Mouse (Mus musculus) gastrocnemius, adult 2 months (tissue): ENCODE data around the gene Ndufa11. TPM values are rescaled to one million over a fixed set of nuclear protein-coding genes. Genes with fewer than 3 reads are reported as not detected.

Source experiments
- DNase-seq: peaks from one replicate; pipeline ENCODE4 v3.0.0; 2022
- H3K27ac ChIP-seq: fragments of 200-600 bp; 2 replicates; pipeline ENCODE4 v1.8.1; 2022; ENCODE audit warnings: mild to moderate bottlenecking
- H3K4me3 ChIP-seq: fragments of 200-600 bp; 2 replicates; pipeline ENCODE4 v1.8.1; 2022; ENCODE audit warnings: mild to moderate bottlenecking, moderate library complexity
- CTCF ChIP-seq: fragments of 200-600 bp; IDR thresholded peaks from 2 replicates; pipeline ENCODE4 v1.8.1; 2022; ENCODE audit warnings: antibody characterized with exemption, mild to moderate bottlenecking, moderate library complexity
- intact Hi-C: fragments of 180-260 bp; cut with DNase I; formaldehyde crosslinking; loops from one replicate; pipeline ENCODE4 v1.15.1; 2025
- total RNA-seq, 2 experiments: library from RNA; stranded (reverse); gene quantifications; 2 replicates each; pipeline ENCODE4 v1.2.3; 2021

Ndufa11 gene
- total RNA-seq, 2 experiments from 2014 or later, result 390 to 523 TPM

DNA sequence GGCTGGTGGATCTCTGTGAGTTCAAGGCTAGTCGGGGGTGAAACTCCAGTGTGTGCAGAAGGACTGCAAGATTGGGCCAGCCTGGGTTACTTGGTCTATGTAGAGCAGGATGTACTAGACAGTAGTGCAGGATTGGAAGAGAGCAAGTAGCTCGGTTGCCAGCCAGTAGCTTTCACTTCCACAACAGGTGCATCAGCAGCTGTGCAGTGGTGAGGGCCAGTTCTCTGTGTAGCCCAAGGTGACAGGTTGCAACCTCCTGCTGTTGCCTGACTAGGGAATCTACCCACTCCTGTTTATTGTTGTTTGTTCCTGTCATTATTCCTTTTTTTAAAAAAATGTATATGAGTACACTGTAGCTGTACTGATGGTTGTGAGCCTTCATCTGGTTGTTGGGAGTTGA is 28.9 kb upstream of the Ndufa11 start:
- intact Hi-C loops, result no loop called here
- no peak for DNase-seq
- no peak for TF ChIP-seq CTCF
- Histone ChIP-seq H3K4me3 (no peak overlapping the region), H3K27ac (no peak overlapping the region)

DNA sequence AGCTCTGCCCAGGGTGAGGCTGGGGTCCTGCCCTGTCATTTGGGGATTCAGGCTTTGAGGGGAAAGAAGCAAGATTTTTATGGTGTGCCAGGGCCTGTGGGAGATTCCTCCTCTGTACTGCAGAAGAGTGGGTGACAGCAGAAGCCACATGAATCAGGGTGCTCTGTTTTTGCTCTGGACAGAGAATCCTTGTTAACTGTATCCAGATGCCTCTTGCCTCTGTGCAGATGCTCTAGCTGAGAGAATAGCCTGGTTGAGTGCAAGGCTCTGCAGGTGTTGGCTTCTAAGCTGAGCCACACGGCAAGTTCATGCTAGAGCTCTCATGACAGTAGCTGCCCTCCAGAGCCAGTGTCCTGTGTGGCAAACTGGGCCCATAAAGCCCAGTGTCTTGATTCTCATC is 24.2 kb upstream of the Ndufa11 start:
- peak overlapping the region; percentile 75 for H3K27ac ChIP-seq
- intact Hi-C loops, result no loop called here
- no peak for TF ChIP-seq CTCF
- DNase-seq, result no peak
- no peak overlapping the region for H3K4me3 ChIP-seq

DNA sequence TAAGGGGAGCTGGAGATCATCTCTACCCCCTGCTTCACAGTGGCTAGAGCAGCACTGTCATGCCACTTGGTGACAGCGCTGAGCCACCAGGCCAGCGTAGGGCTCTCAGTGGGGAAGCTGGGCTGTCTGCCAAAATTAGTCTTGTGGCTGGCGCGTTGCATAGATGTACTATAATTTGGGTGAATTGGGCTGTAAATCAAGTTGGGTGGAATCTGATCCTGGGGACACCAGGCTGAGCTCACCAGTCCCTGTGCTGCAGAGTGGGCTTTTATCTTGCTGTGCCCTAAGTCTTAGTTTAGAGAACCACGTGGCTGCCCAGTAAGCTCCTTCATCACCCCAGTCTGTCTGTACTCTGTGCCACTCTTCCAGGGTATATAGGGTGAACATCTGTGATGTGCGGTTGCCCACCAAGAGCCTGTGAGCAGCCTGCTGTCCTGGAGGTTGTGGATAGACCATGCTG is 23.7 kb upstream of the Ndufa11 start:
- TF ChIP-seq CTCF, result peak; percentile 47
- no peak overlapping the region for H3K4me3 ChIP-seq
- peak; percentile 83 for DNase-seq
- H3K27ac ChIP-seq, result peak overlapping the region; percentile 75
- intact Hi-C loops, result no loop called here

DNA sequence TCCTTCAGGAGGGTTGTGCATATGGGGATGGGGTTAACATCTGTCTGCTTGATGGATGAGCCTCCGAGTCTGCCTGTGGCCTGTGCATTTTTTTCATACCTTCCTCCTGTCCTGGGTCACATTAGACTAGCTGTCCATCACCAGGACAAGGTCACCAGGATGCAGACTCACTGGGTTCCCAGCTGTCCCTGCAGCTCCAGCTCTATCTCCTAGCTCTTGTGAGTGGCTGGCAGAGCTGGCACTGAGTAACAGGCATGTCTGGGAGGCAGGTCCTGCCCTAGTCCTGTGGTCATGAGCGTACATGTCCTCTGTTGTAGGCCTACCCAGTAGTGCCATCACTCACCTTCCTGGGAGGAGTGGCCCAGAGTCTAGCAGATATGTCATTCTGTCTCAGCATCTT is 17.1 kb upstream of the Ndufa11 start:
- no peak for DNase-seq
- H3K4me3 ChIP-seq, result no peak overlapping the region
- TF ChIP-seq CTCF, result no peak
- intact Hi-C loops, result no loop called here
- no peak overlapping the region for H3K27ac ChIP-seq

DNA sequence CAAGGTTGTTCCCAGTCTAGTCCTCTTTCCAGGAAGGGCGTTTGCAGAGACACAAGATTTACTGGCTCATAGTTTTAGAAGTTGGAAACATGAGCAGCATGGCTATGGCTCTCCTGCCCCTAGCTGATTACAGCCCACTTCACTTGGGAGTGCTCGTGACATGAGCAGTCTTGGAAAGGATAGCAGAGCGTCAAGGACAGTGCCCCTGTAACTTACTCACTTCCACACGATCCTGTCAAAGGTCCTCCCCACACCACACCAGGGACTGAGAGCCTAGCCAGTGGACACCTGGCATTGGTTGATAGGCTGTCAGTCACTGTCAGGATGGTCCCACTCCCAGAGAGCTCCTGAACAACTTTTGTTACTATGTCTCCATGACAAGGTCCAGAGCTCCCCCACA is 14.5 kb upstream of the Ndufa11 start:
- Histone ChIP-seq H3K4me3 (no peak overlapping the region), H3K27ac (no peak overlapping the region)
- TF ChIP-seq CTCF, result no peak
- DNase-seq, result no peak
- intact Hi-C loops, result no loop called here

DNA sequence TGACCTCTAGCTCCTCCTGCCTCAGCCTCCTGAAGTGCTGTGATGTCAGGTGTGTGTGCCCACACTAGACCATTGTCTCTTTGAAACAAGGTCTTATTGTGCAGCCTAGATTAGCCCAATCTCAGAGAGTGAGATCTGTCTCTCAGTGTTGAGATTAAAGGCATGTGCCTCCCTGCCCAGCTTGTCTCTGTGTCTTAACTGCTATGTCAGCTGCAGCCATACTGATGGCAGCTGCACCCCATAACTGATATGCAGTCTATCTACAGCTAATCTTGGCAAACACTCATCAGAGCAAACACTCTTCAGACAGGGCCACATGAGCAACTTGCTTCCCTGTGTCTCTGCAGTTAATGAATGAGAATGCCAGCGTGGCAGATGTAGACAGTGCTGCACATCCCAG is 11.1 kb upstream of the Ndufa11 start:
- TF ChIP-seq CTCF, result no peak
- no peak for DNase-seq
- intact Hi-C loops, result no loop called here
- H3K27ac ChIP-seq, result no peak overlapping the region
- H3K4me3 ChIP-seq, result no peak overlapping the region

DNA sequence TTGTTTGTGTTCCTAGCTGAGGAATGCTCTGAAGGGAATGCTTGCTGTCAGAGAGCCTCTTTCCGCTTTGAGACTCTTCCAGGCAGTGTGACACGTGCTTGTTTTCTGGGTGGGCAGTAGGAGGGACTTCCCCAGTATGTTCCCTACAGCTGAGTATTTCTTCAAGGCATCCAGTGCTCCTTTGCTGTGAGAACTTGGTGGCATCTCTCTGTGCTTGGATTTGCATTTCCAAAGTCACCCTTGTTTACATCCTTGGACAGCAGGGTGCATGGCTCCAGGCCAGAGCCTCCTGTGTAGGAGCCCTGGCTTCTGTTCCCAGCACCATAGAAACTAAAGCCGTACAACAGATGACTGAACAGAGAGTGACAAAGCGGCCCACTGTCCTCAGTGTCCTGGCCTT is 8.9 kb upstream of the Ndufa11 start:
- TF ChIP-seq CTCF, result no peak
- no peak overlapping the region for H3K27ac ChIP-seq
- DNase-seq, result no peak
- intact Hi-C loops, result no loop called here
- no peak overlapping the region for H3K4me3 ChIP-seq

DNA sequence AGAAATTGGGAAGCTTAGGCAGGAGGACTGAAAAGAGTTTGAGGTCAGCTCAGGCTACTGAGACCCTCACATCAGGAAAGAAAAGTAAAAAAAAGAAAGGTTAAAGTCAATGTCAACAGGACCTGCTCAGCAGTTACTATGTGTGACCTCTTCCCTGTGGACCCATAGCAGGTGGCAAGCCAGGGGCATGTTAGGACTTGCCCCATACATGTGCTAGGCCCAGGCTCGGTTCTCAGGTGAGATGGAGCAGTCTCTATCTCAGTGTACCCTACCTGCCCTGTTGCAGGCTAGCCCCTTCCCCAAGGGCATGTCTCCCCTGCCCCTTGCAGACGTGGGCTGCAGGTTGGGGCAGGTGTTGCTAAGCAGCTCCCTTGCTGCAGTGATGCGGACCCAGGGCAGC is 7.9 kb upstream of the Ndufa11 start:
- Histone ChIP-seq H3K4me3 (no peak overlapping the region), H3K27ac (no peak overlapping the region)
- no peak for DNase-seq
- TF ChIP-seq CTCF, result no peak
- intact Hi-C loops, result no loop called here

DNA sequence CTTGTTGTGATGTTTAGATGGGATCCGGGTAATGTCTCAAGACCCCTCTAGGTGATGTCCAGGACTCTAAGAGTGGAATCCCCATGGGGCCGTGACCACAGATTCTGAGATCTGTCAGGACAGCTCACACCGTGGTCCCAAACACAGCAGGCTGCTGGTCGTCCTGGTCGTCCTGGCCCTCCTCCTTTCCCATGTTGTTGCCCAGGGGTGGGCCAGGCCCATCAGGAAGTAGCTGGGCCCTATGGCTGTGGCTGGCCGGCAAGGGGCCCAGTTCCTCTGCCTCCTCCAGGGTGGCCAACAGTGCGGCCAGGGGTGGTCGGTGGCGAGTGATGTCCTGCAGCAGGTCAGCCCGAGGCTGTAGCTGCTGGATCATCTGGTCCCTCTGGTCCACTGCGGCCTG is 2.2 kb upstream of the Ndufa11 start:
- TF ChIP-seq CTCF, result no peak
- intact Hi-C loops, result no loop called here
- no peak for DNase-seq
- H3K27ac ChIP-seq, result no peak overlapping the region
- H3K4me3 ChIP-seq, result no peak overlapping the region

DNA sequence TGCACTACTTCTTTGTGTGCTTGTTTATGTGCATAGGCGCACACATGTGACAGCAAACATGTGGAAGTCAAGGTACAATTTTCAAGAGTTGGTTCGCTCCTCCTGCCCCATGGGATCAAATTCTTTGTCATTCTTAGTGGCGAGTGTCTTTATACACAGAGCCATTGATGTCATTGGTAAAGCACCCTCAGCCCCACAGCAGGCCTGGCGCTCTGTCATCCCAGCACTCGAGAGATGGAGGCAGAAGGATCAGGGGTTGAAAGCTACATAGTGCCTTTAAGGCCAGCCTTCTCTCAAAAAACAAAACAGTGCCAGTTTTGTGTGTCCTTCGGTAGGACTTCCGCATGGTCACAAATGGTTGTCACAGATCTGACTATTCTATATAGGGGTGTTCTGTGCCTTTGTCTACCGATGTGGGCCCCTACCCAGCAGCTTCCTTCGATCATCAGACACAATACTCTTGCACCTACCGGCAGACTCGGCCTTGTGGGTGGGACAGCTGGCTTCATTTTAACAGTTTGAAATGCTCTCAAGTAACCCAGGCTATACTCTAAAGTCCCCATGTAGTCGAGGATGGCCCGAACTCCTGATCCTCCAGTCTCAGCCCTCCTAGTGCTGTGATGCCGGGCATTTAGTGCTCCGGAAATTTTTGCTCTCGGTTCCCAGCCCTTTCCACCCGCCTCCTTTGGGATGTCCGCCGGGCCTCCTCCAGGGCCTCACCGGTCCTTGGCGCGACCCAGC is 1.5 kb upstream of the Ndufa11 start:
- Histone ChIP-seq H3K4me3 (peak overlapping the region; percentile 97), H3K27ac (peak overlapping the region; percentile 96)
- DNase-seq, result no peak
- intact Hi-C loops, result no loop called here
- no peak for TF ChIP-seq CTCF

DNA sequence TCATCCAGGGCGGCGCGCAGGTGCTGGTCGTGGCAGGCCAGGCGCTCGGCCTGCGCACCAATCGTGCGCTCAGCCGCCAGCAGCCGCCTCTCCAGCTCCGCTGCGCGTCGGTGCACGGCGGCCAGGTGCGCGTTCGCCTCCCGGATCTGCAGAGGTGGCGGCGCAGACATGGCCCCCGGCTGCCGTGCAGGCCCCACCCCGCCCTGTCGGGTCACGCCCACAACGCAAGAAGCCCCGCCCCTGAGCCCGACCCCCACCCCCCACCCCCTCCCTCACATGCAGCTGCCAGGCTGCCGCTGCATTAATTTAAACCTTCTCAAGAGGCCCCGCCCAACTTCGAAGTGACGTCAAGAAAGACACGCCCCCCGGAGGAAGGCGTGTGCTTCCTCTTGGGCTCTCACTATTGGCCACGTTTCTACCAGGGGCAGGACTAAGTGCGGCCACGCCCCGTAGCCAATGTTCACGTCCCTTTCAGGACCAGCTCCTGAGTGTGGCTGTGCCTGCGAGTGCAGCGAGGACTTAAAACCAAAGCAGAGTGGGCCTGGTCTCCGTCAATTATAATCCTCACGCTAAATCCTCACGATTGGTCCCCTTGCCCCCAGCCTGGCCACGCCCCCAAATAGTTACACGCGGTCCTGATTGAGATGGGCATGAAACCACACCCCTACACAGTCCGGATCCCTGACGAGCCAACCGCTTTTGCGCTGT is 758 bp upstream of the Ndufa11 start:
- intact Hi-C loops, result loop anchor here (1.0 kb wide), 1 partner anchor 40 kb away; the partner anchor contains the start of gene Nrtn
- no peak for TF ChIP-seq CTCF
- peak overlapping the region; percentile 97 for H3K4me3 ChIP-seq
- DNase-seq, result peak; percentile 95
- H3K27ac ChIP-seq, result peak overlapping the region; percentile 96

DNA sequence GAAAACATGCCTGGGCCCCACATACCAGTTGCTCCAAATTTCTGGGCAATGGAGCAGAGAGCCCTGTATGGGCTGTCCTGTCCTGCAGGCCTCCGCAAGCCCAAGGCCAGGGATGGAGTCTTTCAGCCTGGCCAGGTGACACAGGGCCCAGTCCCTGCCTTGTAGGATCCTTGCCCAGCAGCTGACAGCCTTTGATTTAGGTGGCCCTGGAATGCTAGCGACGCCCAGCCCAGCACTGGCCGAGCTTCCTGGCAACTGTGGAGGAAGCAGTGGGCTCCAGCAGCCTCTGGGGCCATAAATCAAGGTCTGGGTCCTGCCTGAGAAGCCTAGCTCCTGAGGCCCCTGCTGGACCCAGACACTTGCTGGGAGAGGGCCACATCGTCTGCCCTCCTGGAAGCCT is 4.9 kb downstream of the Ndufa11 start:
- DNase-seq, result peak; percentile 84
- no peak for TF ChIP-seq CTCF
- intact Hi-C loops, result no loop called here
- no peak overlapping the region for H3K4me3 ChIP-seq
- peak overlapping the region; percentile 57 for H3K27ac ChIP-seq

DNA sequence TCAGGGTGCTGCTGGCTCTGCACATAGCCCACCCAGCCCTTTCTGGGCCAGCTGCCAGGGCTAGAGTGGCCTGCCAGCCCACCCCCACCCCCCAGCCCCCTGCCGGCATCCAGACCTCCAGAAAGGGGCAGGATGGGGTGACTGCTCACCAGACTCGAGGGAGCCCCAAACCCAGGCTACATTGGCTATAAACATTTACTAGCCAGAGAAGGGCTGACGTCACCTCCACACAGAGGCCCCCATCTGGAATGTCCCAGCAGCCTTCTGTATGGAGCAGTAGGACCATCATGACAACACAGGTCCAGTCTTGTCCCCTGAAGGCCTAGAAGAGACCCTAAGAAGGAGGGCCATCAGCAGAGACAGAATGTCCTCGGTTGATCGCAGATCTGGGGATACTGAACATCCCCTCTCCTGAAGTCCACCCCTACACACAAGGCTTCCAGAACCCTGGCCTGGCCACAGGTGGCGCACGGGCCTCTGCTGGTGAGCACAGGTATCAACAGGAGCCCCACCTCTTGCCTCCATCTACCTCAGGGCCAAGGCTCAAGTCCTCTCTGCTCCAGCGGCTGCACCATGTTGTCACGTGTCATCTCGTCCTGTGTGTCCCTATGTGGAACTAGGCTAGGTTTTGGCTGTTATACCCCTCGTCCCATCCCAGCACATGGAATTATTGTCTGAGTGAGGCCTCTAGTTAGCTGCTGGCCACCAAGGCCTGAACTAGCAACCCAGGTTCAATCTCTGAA is 6.0 kb downstream of the Ndufa11 start:
- Histone ChIP-seq H3K4me3 (no peak overlapping the region), H3K27ac (no peak overlapping the region)
- no peak for TF ChIP-seq CTCF
- intact Hi-C loops, result no loop called here
- DNase-seq, result no peak
